11 mouse cellular contexts compared by ENCODE assay signal in the genomic region with DNA sequence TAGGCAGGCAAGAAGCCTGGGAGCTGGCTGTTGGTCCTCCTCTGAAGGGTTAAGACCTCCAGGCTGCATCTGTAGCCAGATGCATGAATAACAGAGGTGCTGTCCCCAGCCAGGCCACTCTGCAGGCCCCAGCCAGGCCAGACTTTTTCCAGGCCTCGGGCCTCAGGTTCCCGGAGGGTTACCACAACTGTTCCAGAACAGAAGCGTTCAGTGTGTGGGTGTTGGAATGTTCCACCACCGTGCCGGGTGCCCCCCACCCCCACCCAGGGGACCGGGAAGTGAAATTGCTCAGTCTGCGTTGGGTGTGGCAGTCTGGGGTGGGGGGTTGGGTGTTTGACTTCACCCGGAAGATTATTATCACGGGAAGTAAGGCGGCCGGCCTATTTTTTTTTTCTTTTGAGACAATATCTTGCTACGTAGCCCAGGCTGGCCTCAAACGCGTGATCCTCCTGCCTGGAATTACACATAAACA. TPM values are rescaled to one million over a fixed set of nuclear protein-coding genes. Genes with fewer than 3 reads are reported as not detected.
DNase-seq lines count a peak whose midpoint lies in the region; ATAC-seq and TF ChIP-seq lines count a peak whose summit lies in the region.
"Had no signal": no experiment of that assay in that cellular context is flagged by ENCODE, and none has a peak within 500 bp of the region (broad histone marks: within the 10 kb centered on the region; RNA-seq: fewer than 3 reads in every experiment).

No protein-coding gene starts in this region.

- no peak overlapping the region for H3K27ac ChIP-seq in kidney, adult 2 months (ENCODE audit: insufficient read depth, low read depth, low read length)
- H3K27ac ChIP-seq in brown adipose tissue, adult 24 weeks (replicated peaks; ENCODE audit: low read depth, low read length): peak overlapping the region; percentile 32
- no peak overlapping the region for H3K27ac ChIP-seq in hindbrain, postnatal 0 days

- no peak for ATAC-seq in hindbrain, postnatal 0 days
- ATAC-seq: forebrain, embryonic 16.5 days; hindbrain, embryonic 16.5 days had no signal

- TF ChIP-seq CTCF in kidney, adult 2 months (conservative IDR thresholded peaks at IDR 0.05; ENCODE audit: insufficient read depth, insufficient read length, low read depth, low read length): no peak
- TF ChIP-seq CTCF in hindbrain, postnatal 0 days (IDR thresholded peaks at IDR 0.05; ENCODE audit: low read depth): no peak

- WGBS in kidney, adult 2 months: 69% methylated on average over 14 of the region's 14 CpGs
- WGBS in hindbrain, postnatal 0 days: 88% methylated on average over 14 of the region's 14 CpGs

- no peaks in the 10 kb centered on the region for H3K36me3 ChIP-seq in kidney, adult 2 months (ENCODE audit: control insufficient read depth, insufficient read depth, low read length)
- H3K36me3 ChIP-seq in hindbrain, postnatal 0 days (ENCODE audit: insufficient read depth, low read length): no peaks in the 10 kb centered on the region

- no peak overlapping the region for H3K4me3 ChIP-seq in kidney, adult 2 months (ENCODE audit: insufficient read depth, low read depth, low read length)
- no peak overlapping the region for H3K4me3 ChIP-seq in brown adipose tissue, adult 24 weeks (ENCODE audit: insufficient read depth, low read depth, low read length)
- no peak overlapping the region for H3K4me3 ChIP-seq in hindbrain, postnatal 0 days (ENCODE audit: low read length)

- H3K9me3 ChIP-seq in hindbrain, postnatal 0 days (ENCODE audit: low read length): no peaks in the 10 kb centered on the region

- TF ChIP-seq POLR2A in kidney, adult 2 months (IDR thresholded peaks at IDR 0.05; ENCODE audit: low read depth, low read length): no peak

- intact Hi-C loops in heart, postnatal 25 days (cut with DNase I): no loop called here

- H3K9ac ChIP-seq in hindbrain, postnatal 0 days (replicated peaks; ENCODE audit: low read length): no peak overlapping the region

- H3K4me1 ChIP-seq in kidney, adult 2 months (ENCODE audit: control insufficient read depth, insufficient read depth, low read length): no peaks in the 10 kb centered on the region
- peaks cover 11% of the 10 kb centered on the region for H3K4me1 ChIP-seq in brown adipose tissue, adult 24 weeks (ENCODE audit: control insufficient read depth, insufficient read depth, insufficient read length, low read length)
- no peaks in the 10 kb centered on the region; the same call in 1 of the 2 replicates for H3K4me1 ChIP-seq in hindbrain, postnatal 0 days (ENCODE audit: insufficient read depth, low read length)

- H3K4me2 ChIP-seq in hindbrain, postnatal 0 days (ENCODE audit: low read depth, low read length): no peak overlapping the region

- DNase-seq in kidney, adult 2 months: peak; percentile 23
- no peak for DNase-seq in kidney, adult 11 months
- peak; percentile 39 for DNase-seq in heart, postnatal 25 days (ENCODE audit: low spot score)
- DNase-seq in monocyte, adult 2 months (ENCODE audit: low read depth in 1 of 2, low spot score in 2 of 2): peak; percentile 19 to 21
- no peak for DNase-seq in cerebellum, adult 9-10 months
- DNase-seq in layer of hippocampus, adult 18-20 months (ENCODE audit: low spot score in 2 of 2): no peak
- DNase-seq in hindbrain, postnatal 0 days (ENCODE audit: low spot score): no peak
- DNase-seq: embryo, embryonic 11 days had no signal

- no peaks in the 10 kb centered on the region for H3K27me3 ChIP-seq in kidney, adult 2 months (replicated peaks; ENCODE audit: control insufficient read depth, insufficient read depth, low read length)
- H3K27me3 ChIP-seq in hindbrain, postnatal 0 days (ENCODE audit: insufficient read depth, low read length): no peaks in the 10 kb centered on the region

RNA-seq across cellular contexts. Expression of a gene that starts 12.0 kb away (rescaled TPM):
- 73.9 and 74.9 TPM in 2 replicates for polyA plus RNA-seq in kidney, adult 2 months (2012; rRNA removed)
- polyA plus RNA-seq in brown adipose tissue, adult 24 weeks (2012; ENCODE audit: insufficient read depth, insufficient read length, missing spikeins): 102 and 104 TPM in 2 replicates
- 10 to 100 TPM; 29.4 to 31.7 TPM for total RNA-seq in heart, postnatal 25 days (2021)
- total RNA-seq in layer of hippocampus, adult 18-20 months (2021): 10 to 100 TPM; 17.7 to 21.0 TPM
- total RNA-seq in hindbrain, postnatal 0 days (2014; rRNA removed): 19.9 and 22.3 TPM in 2 replicates
- 18.6 and 20.6 TPM in 2 replicates for polyA plus RNA-seq in hindbrain, postnatal 0 days (2015; fragmentation: Nextera tagmentation; extraction: Ambion mirVana)

Comparison
In these comparisons a context has a peak if more than half of its experiments do, and no peak if none do; other contexts are left out.
1. DNase-seq: peak in kidney, adult 2 months (single experiment), heart, postnatal 25 days (single experiment) and monocyte, adult 2 months (2 of 2); none in kidney, adult 11 months (single experiment), cerebellum, adult 9-10 months (single experiment), layer of hippocampus, adult 18-20 months (0 of 2) and hindbrain, postnatal 0 days (single experiment).